Mouse (Mus musculus): ENCODE results near the gene Gm20481.
"Not testable (repeated sequence)": the region's sequence is repeated elsewhere in the genome, so short reads cannot be mapped to it uniquely, and the experiment has no call there.

Gene Gm20481

DNA sequence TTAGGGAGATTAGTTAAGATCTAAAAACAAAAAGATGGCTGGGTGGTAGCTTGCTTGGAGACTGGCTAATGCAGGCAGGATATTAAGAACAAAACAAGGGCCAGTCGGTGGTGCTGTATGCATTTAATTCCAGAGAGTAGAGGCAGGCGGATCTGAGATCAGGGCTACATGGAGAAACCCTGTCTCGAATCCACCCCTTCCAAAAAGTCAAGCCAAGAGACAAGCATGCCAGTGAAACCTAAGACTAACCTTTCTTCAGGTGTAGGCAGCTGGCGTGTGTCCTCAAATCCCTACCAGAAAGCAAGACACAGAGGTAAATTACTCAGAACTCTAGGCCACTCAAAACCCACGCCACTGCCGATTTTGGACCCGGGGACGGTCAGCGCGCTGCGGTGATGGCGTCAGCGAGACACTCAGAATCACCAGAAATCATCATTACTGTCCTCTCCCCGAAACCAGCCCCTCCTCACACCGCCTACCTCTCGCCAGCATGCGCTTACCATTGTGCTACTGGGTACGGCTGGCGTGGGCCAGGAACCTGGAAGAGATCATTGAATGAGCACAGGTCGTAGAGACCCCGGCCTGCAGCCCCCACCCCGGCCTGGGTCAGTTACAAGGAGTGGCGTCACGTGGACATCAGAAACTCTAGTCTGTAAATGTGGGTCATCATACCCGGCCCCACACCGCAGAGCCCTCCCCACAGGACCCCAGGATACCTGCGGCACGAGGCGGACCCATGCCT, 17.9 kb upstream of the Gm20481 start:
- no peak for DNase-seq (ENCODE audit: low spot score)

DNA sequence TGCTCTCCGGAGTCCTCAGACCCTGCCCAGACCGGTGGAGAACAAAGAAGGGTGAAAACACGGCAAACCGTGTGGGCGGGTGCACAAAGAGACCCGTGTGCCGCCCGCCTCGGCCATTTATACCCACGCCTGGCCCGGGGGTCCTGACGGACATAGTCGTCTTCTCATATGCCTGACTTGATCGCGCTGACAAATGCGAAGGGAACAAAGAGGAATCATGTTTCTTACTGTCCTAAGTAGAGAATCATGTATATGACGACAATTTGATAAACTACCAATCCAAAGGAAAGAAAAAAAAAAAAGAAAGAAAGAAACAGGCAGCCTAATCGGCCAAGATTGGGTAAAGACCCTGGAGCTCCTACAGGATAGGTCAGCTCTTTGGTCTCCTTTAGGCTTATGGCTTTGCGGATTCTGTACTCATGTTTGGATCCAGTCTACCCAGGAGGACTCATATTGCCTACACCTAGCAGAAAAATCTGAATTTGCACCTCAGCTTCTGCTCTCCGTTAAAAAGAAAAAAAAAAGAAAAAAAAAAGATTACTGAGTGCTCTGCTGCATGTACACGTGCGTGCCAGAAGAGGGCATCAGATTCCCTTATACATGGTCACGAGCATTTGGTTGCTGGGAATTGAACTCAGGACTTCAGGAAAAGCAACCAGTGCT, 17.2 kb upstream of the Gm20481 start:
- peak; percentile 87 for DNase-seq (ENCODE audit: low spot score)

GRCm38 (mm10) chr17:34953258-34953657, 16.5 kb upstream of the Gm20481 start:
- DNase-seq (ENCODE audit: low spot score) = no peak

GRCm38 (mm10) chr17:34953904-34954303, 15.8 kb upstream of the Gm20481 start:
- no peak for DNase-seq (ENCODE audit: low spot score)

DNA sequence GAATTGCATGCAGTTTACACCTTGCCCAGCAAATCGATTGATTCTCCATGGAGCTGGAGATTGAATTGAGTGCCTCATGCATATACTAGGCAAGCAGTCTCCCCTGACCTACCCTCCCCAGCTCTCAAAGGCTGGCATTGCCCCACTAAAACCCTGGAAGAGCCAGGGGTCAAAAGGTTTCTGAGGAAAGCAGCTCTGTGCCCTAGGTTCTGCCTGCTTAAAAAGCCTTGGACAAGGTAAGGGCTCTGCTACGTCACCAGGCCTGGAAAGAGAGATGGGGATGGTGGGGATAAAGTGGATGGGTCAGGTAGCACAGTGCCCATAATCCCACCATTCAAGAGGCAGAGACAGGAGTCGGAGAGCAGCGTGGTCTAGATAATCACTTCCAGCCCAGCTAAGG, 14.9 kb upstream of the Gm20481 start:
- DNase-seq (ENCODE audit: low spot score) = no peak

DNA sequence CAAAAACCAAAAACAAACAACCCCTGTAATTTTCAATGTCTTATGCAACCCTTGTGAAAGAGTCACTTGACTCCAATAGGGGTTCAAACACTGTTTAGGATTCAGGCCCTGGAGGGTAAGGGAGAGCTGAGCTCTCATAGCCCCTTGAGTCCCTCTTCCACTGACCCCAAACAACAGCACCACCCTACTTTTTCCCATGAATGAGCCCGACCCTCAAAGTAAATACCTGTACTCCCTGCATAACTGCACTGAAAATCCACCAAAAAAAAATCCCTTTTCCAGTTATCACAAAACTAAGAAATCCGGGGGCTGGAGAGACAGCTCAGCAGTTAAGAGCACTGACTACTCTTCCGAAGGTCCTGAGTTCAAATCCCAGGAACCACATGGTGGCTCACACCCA, 13.8 kb upstream of the Gm20481 start:
- no peak for DNase-seq (ENCODE audit: low spot score)

DNA sequence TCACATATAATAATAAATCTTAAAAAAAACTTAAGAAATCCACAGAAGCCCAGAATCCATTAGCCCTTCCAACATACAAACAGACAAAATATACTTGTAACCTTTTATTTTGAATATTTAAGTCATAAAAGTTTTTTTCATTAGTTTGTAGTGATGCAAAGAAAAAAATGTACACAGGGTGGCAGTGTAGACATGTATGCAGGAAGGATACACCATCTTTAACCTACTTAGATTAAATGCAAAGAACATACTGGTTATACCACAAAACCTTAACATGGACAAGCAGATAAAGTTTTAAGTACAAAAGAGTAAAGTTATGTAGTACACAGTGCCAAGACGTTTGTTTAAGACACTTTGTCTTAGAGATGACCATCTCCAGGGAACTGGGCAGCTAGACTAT, 13.4 kb upstream of the Gm20481 start:
- peak; percentile 52 for DNase-seq (ENCODE audit: low spot score)

- DNase-seq (ENCODE audit: low spot score) = not testable (repeated sequence)
Observed at GRCm38 (mm10) chr17:34957291-34957690, 12.4 kb upstream of the Gm20481 start.

DNA sequence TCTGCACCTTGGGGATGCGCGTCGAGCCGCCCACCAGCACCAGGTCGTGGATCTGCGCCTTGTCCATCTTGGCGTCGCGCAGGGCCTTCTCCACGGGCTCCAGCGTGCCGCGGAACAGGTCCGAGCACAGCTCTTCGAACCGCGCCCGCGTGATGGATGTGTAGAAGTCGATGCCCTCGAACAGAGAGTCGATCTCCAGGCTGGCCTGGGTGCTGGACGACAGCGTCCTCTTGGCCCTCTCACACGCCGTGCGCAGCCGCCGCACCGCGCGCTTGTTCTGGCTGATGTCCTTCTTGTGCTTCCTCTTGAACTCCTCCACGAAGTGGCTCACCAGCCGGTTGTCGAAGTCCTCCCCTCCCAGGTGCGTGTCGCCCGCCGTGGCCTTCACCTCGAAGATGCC, 11.7 kb upstream of the Gm20481 start:
- DNase-seq (ENCODE audit: low spot score) = not testable (repeated sequence)

DNA sequence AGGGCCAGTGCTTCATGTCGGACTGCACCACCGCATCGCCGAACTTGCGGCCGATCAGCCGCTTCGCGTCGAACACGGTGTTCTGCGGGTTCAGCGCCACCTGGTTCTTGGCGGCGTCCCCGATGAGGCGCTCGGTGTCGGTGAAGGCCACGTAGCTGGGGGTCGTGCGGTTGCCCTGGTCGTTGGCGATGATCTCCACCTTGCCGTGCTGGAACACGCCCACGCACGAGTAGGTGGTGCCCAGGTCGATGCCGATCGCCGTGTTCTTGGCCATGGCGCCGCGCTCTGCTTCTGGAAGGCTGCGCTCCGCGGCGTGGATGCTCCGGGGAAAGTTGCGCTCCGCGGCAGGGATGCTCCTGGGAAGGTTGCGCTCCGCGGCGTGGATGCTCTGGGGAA, 11.0 kb upstream of the Gm20481 start:
- not testable (repeated sequence) for DNase-seq (ENCODE audit: low spot score)

- peak; percentile 80 for DNase-seq (ENCODE audit: low spot score)
Observed at GRCm38 (mm10) chr17:34959130-34959778, 10.5 kb upstream of the Gm20481 start, which contains the start of gene Hspa1b. Gene Hspa1b, minus strand, starts transcription at chr17:34959238.

GRCm38 (mm10) chr17:34959881-34960515, 9.7 kb upstream of the Gm20481 start:
- DNase-seq (ENCODE audit: low spot score) = no peak

DNA sequence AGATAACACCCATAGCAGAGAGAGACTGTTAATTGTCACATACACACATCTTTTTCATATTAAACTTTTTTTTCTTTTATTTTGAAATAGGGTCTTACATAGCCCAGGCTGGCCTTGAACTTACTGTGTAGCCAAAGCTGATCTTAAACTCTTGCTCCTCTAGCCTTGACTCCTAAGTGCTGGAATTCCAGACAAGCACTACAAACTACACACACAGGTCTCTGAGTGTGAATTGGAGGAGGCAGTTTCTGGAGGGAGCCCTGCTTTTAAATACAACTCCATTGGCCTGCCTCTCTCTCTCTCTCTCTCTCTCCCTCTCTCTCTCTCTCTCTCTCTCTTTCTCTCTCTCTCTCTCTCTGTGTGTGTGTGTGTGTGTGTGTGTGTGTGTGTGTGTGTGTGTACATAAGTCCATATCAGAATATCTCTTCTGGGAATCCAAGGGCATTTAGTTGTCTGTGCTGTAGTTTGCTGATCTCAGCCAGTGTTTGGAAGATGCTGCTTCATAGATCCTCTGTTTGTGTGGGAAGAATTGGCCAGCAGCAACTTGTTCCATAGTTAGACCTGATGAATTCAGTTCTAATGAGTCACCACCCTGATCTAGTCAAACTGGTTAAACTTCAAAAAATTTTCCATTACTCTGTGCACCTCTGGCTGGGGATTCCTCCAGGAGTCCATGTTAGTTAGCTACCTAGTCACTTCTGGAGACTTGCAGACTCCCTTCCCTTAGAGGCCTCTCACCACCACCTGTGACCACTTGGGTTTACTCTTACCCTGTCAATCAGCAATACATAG, 8.8 kb upstream of the Gm20481 start:
- no peak for DNase-seq (ENCODE audit: low spot score)

DNA sequence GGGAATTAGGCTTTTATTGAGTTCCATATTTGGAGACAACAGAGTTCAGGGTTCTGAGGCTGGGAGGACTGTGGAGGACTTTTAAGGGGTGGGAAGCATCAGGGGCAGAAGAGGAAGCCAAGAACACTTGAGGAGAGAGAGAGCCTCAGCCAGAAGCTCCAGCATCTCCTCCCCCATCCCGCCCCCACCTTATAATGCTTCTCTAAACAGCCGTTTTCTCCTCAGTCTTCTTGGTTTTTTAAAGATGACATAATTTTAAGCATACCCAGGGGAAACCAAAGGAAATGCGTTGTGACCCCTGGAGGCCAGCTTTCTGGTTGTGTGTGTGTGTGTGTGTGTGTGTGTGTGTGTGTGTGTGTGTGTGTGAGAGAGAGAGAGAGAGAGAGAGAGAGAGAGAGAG, 7.6 kb upstream of the Gm20481 start:
- DNase-seq (ENCODE audit: low spot score) = no peak

DNA sequence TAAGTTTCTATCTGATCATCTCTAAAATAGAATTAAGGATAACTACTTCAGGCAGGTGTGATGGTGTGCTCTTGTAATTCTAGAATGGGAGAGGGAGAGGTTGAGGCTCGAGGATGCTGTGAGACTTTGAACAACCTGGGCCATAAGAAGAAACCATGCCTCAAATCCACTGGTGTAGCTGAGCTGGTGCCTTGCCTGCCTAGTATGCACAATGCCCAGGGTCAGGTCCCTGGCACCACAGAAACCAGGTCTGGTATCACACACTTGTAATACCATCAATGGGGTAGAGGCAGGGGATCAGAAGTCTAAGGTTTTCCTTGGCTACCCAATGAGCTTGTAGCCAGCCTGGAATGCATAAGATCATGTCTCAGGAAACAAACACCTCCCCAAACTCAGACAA, 6.9 kb upstream of the Gm20481 start:
- DNase-seq (ENCODE audit: low spot score) = no peak

- DNase-seq (ENCODE audit: low spot score) = no peak
Observed at GRCm38 (mm10) chr17:34964640-34965049, 5.1 kb upstream of the Gm20481 start.

DNA sequence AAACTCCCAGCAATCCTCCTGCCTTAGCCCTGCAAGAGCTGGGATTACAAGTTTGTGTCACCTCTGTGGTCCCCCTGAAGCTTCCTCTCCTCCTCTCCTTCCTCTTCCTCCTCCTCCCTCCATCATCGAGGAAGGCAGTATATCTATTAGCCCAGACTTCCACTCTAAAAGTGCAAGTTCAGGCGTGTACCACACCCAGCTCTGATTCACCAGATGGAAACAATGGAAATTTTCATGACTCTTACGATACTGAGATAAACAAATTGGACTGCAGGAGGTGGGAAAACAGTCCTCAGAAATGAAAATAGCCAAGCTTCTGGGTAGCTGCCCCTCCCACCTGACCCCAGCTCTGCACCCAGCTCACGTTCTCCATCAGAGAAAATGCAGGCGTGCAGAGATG, 4.1 kb upstream of the Gm20481 start:
- DNase-seq (ENCODE audit: low spot score) = no peak

DNA sequence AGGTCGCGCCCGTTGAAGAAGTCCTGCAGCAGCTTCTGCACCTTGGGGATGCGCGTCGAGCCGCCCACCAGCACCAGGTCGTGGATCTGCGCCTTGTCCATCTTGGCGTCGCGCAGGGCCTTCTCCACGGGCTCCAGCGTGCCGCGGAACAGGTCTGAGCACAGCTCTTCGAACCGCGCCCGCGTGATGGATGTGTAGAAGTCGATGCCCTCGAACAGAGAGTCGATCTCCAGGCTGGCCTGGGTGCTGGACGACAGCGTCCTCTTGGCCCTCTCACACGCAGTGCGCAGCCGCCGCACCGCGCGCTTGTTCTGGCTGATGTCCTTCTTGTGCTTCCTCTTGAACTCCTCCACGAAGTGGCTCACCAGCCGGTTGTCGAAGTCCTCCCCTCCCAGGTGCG, 1.1 kb downstream of the Gm20481 start:
- not testable (repeated sequence) for DNase-seq (ENCODE audit: low spot score)

DNA sequence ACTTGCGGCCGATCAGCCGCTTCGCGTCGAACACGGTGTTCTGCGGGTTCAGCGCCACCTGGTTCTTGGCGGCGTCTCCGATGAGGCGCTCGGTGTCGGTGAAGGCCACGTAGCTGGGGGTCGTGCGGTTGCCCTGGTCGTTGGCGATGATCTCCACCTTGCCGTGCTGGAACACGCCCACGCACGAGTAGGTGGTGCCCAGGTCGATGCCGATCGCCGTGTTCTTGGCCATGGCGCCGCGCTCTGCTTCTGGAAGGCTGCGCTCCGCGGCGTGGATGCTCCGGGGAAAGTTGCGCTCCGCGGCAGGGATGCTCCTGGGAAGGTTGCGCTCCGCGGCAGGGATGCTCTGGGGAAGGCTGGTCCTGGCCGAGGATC, 2.0 kb downstream of the Gm20481 start:
- DNase-seq (ENCODE audit: low spot score) = not testable (repeated sequence)

GRCm38 (mm10) chr17:34972069-34972749, 2.5 kb downstream of the Gm20481 start, which contains the start of the genes Hspa1a and Hspa1l:
Gene Hspa1a, minus strand, starts transcription at chr17:34972156.
Gene Hspa1l, plus strand, starts transcription at chr17:34972703.
- peak; percentile 75 for DNase-seq (ENCODE audit: low spot score)
